Mouse (Mus musculus) embryo, embryonic 10 days (tissue): ENCODE measurements at regions not wholly inside any gene's neighbourhood (a gene's known extent, or its start where the extent isn't known, plus 50 kb on each side); places are given as distances from the start of the nearest gene placed in this dataset.

Experiments used
- DNase-seq: peaks from one replicate; pipeline ENCODE4 v3.0.0-alpha.2; 2015; ENCODE audit warnings: low spot score

GRCm38 (mm10) chr11:20462076-20462475, 81.0 kb upstream of the Sertad2 start:
- no peak for DNase-seq

- no peak for DNase-seq
Observed at GRCm38 (mm10) chr11:20463173-20463681, 79.8 kb upstream of the Sertad2 start.

GRCm38 (mm10) chr11:20464564-20464963, 78.5 kb upstream of the Sertad2 start:
- DNase-seq = no peak

GRCm38 (mm10) chr11:20466591-20466990, 76.5 kb upstream of the Sertad2 start:
- no peak for DNase-seq

- no peak for DNase-seq
Observed at GRCm38 (mm10) chr11:20468319-20469018, 74.6 kb upstream of the Sertad2 start.

DNA sequence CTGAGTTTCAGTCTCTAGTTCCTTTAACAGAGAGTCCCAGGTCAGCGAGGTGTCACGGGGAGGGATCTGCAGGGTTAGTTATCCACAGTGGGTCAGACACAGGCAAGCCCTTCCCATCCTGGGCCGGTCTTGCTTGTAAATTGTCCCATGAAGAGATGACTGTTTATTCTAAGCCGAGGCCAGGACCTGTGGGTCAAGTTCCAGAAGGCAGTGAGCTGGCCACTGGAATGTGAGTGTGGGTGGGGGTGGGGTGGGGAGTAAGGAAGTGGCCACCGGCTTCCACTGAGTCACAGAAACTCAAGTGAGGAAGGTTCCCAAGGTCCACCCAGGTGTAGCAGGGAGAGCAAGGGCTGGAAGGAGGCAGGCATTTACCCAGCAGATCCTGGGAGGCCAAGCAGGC, 73.7 kb upstream of the Sertad2 start:
- DNase-seq = peak; percentile 70

DNA sequence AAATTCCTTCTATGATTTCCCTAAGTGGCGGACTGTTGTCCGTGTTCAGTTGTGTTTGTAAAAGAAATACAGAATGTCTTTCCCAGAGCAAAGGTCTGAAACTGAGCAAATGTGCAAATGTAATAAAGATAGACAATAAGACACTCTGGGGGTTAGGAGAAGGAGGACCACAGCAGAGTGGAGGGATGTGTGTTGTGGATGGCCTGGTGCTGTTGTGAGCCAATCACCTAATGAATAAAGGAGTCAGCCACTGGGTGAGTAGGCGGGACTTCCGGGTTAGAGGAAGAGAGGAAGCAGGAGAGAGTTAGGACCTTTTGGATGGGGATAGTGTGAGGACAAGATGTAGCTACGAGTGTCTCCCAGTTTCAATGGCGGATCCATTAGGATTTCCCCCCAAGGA, 72.7 kb upstream of the Sertad2 start:
- DNase-seq = no peak

- DNase-seq = no peak
Observed at GRCm38 (mm10) chr11:20472336-20472735, 70.7 kb upstream of the Sertad2 start.

- DNase-seq = no peak
Observed at GRCm38 (mm10) chr11:20475629-20476028, 67.4 kb upstream of the Sertad2 start.

DNA sequence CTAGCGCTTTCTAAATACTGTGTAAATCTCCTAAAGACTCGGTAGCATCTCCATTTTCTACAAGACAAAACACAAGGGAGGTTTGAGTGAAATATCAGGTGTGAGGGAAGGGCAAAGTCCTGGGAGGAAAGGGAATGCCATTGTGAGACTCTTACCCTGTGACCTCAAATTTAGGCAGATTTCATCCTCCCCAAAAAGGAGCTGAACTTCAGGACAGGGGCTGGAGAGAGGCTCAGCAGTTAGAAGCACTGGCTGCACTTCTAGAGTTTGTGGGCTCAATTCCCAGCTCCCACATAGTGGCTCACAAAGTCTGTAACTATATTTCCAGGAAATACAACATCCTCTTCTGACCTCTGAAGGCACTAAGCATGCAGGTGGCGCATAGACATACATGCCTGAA, 66.6 kb upstream of the Sertad2 start:
- no peak for DNase-seq

- DNase-seq = peak; percentile 68
Observed at GRCm38 (mm10) chr11:20477183-20478037, 65.6 kb upstream of the Sertad2 start.

DNA sequence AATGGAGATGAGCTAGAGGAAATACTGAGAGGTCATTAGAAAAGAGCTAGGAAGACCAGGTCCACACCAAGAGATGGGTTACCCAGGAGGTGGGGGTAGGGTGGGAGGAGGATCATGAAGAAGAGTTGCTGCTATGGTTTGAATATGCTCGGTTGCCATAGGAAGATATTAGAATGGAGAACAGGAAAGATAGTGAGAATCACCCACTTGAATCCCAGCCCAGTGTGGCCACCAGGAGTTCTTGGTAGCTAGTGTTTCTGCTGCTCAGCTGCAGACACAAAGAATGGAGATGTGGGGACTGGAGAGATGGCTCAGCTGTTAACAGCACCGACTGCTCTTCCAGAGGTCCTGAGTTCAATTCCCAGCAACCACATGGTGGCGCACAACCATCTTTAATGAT, 62.4 kb upstream of the Sertad2 start:
- no peak for DNase-seq

- DNase-seq = no peak
Observed at GRCm38 (mm10) chr11:20485371-20485770, 57.7 kb upstream of the Sertad2 start.
